Mouse (Mus musculus): ENCODE results near the gene Gm16181. TPM values are rescaled to one million over a fixed set of nuclear protein-coding genes. Genes with fewer than 3 reads are reported as not detected.

Gene Gm16181
- polyA plus RNA-seq, 1 experiment from 2014 or later: not detected

- H3K4me2 ChIP-seq (ENCODE audit: low read depth, low read length): no peak overlapping the region
- H3K9ac ChIP-seq (replicated peaks; ENCODE audit: low read length): no peak overlapping the region
- H3K27ac ChIP-seq (replicated peaks; ENCODE audit: low read depth, low read length): no peak overlapping the region
- H3K9me3 ChIP-seq (replicated peaks; ENCODE audit: control insufficient read depth, low read length): no peaks in the 10 kb centered on the region
- 89% methylated on average over 3 of the region's 3 CpGs for WGBS
- no peak overlapping the region for H3K4me3 ChIP-seq (ENCODE audit: low read depth, low read length)
- peaks cover 65% of the 10 kb centered on the region for H3K36me3 ChIP-seq (replicated peaks; ENCODE audit: control insufficient read depth, insufficient read depth, low read depth, low read length)
- no peaks in the 10 kb centered on the region; the same call in none of the 2 replicates for H3K4me1 ChIP-seq (ENCODE audit: control insufficient read depth, insufficient read depth, low read length)
- ATAC-seq (replicated peaks; ENCODE audit: insufficient number of reproducible peaks, low FRiP score, low TSS enrichment, low read depth) (no peak), DNase-seq (ENCODE audit: low spot score) (no peak)
- H3K27me3 ChIP-seq (ENCODE audit: control insufficient read depth, insufficient read depth, low read length): no peaks in the 10 kb centered on the region
Observed at GRCm38 (mm10) chr17:35250348-35251120, 29.9 kb downstream of the Gm16181 start.

DNA sequence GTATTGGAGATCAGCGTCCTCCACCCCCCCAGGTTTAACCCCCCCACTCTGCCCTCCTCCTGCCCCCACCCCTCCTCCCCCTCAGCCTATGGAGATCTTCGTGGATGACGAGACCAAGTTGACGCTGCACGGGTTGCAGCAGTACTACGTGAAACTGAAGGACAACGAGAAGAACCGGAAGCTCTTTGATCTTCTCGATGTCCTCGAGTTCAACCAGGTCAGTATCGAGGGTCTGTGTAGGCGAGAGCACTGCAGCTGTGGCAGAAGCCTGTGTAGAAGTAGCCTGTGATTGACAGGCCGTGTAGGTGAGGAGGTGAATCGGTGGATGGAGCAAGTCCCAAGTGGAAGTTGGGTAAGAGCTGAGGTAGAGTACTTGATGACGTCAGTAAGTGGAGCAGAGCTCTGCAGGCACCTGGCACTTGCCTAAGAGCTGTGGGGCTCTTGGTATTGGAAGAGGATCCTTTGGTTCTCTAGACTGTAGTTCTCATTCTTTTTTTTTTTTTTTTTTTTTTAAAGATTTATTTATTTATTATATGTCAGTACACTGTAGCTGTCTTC lies 30.6 kb downstream of the Gm16181 start:
- peaks cover 58% of the 10 kb centered on the region for H3K36me3 ChIP-seq (replicated peaks; ENCODE audit: control insufficient read depth, insufficient read depth, low read depth, low read length)
- H3K27me3 ChIP-seq (ENCODE audit: control insufficient read depth, insufficient read depth, low read length): no peaks in the 10 kb centered on the region
- H3K9me3 ChIP-seq (replicated peaks; ENCODE audit: control insufficient read depth, low read length): no peaks in the 10 kb centered on the region
- no peak for ATAC-seq (replicated peaks; ENCODE audit: insufficient number of reproducible peaks, low FRiP score, low TSS enrichment, low read depth)
- no peak overlapping the region for H3K9ac ChIP-seq (replicated peaks; ENCODE audit: low read length)
- no peaks in the 10 kb centered on the region; the same call in 1 of the 2 replicates for H3K4me1 ChIP-seq (ENCODE audit: control insufficient read depth, insufficient read depth, low read length)
- no peak overlapping the region for H3K27ac ChIP-seq (replicated peaks; ENCODE audit: low read depth, low read length)
- no peak for DNase-seq (ENCODE audit: low spot score)
- no peak overlapping the region for H3K4me3 ChIP-seq (ENCODE audit: low read depth, low read length)
- 89% methylated on average over 15 of the region's 15 CpGs for WGBS
- H3K4me2 ChIP-seq (ENCODE audit: low read depth, low read length): no peak overlapping the region

- no peaks in the 10 kb centered on the region for H3K9me3 ChIP-seq (replicated peaks; ENCODE audit: control insufficient read depth, low read length)
- 81% methylated on average over 5 of the region's 5 CpGs for WGBS
- peaks cover 51% of the 10 kb centered on the region for H3K36me3 ChIP-seq (replicated peaks; ENCODE audit: control insufficient read depth, insufficient read depth, low read depth, low read length)
- H3K4me2 ChIP-seq (ENCODE audit: low read depth, low read length): no peak overlapping the region
- ATAC-seq (replicated peaks; ENCODE audit: insufficient number of reproducible peaks, low FRiP score, low TSS enrichment, low read depth) (no peak), DNase-seq (ENCODE audit: low spot score) (no peak)
- H3K27ac ChIP-seq (replicated peaks; ENCODE audit: low read depth, low read length): no peak overlapping the region
- no peaks in the 10 kb centered on the region; the same call in 1 of the 2 replicates for H3K4me1 ChIP-seq (ENCODE audit: control insufficient read depth, insufficient read depth, low read length)
- H3K4me3 ChIP-seq (ENCODE audit: low read depth, low read length): no peak overlapping the region
- no peaks in the 10 kb centered on the region for H3K27me3 ChIP-seq (ENCODE audit: control insufficient read depth, insufficient read depth, low read length)
- H3K9ac ChIP-seq (replicated peaks; ENCODE audit: low read length): no peak overlapping the region
Observed at GRCm38 (mm10) chr17:35251981-35252380, 31.3 kb downstream of the Gm16181 start.

GRCm38 (mm10) chr17:35252619-35253292 lies 32.1 kb downstream of the Gm16181 start:
- Histone ChIP-seq H3K27me3 (ENCODE audit: control insufficient read depth, insufficient read depth, low read length) (no peaks in the 10 kb centered on the region), H3K4me2 (ENCODE audit: low read depth, low read length) (no peak overlapping the region), H3K36me3 (replicated peaks; ENCODE audit: control insufficient read depth, insufficient read depth, low read depth, low read length) (peaks cover 44% of the 10 kb centered on the region), H3K4me3 (ENCODE audit: low read depth, low read length) (no peak overlapping the region), H3K4me1 (ENCODE audit: control insufficient read depth, insufficient read depth, low read length) (no peaks in the 10 kb centered on the region), H3K9ac (replicated peaks; ENCODE audit: low read length) (no peak overlapping the region), H3K9me3 (replicated peaks; ENCODE audit: control insufficient read depth, low read length) (no peaks in the 10 kb centered on the region), H3K27ac (replicated peaks; ENCODE audit: low read depth, low read length) (no peak overlapping the region)
- no peak for DNase-seq (ENCODE audit: low spot score)
- no peak for ATAC-seq (replicated peaks; ENCODE audit: insufficient number of reproducible peaks, low FRiP score, low TSS enrichment, low read depth)
- 86% methylated on average over 18 of the region's 18 CpGs for WGBS

DNA sequence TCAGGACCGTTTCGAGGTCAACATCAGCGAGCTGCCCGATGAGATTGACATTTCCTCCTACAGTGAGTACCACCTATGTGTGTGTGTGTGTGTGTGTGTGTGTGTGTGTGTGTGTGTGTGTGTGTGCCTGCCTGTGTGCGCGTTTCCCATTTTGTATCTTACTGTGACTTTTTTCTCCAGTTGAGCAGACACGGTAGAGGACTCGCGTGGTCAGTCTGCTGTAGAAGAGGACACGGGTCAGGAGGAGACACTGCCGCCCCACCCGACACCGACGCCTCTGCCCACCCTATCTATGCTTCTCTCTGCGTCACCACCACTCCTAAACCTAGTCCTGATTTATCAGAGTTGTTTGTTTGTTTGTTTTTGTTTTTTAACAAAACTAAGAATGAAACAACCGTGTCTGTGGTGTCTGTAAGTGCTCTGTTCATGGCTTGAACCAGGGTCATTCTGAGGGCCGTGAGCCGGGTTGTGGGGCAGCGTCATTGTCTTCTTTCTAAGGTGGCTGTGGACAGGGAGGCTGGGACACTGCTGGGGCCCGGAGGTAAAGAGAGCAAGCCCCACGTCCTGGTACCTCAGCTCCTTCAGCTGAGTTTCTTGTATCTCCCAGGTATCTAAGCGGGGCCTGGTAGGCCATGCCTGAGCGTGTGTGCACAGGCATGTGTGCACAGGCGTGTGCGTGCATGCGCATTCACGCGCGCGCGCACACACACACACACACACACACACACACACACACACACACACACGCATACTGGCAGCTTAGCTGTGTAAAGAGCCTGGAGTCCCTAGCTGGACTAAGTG lies 32.9 kb downstream of the Gm16181 start:
- 90% methylated on average over 32 of the region's 32 CpGs for WGBS
- no peak overlapping the region for H3K27ac ChIP-seq (replicated peaks; ENCODE audit: low read depth, low read length)
- DNase-seq (ENCODE audit: low spot score) (no peak), ATAC-seq (replicated peaks; ENCODE audit: insufficient number of reproducible peaks, low FRiP score, low TSS enrichment, low read depth) (0 out of 2 replicates have a peak, but pooled peaks have one; percentile 1)
- no peak overlapping the region for H3K9ac ChIP-seq (replicated peaks; ENCODE audit: low read length)
- H3K4me1 ChIP-seq (ENCODE audit: control insufficient read depth, insufficient read depth, low read length): no peaks in the 10 kb centered on the region
- H3K27me3 ChIP-seq (ENCODE audit: control insufficient read depth, insufficient read depth, low read length): no peaks in the 10 kb centered on the region
- no peaks in the 10 kb centered on the region for H3K9me3 ChIP-seq (replicated peaks; ENCODE audit: control insufficient read depth, low read length)
- peaks cover 42% of the 10 kb centered on the region for H3K36me3 ChIP-seq (replicated peaks; ENCODE audit: control insufficient read depth, insufficient read depth, low read depth, low read length)
- H3K4me2 ChIP-seq (ENCODE audit: low read depth, low read length): no peak overlapping the region
- H3K4me3 ChIP-seq (ENCODE audit: low read depth, low read length): no peak overlapping the region

DNA sequence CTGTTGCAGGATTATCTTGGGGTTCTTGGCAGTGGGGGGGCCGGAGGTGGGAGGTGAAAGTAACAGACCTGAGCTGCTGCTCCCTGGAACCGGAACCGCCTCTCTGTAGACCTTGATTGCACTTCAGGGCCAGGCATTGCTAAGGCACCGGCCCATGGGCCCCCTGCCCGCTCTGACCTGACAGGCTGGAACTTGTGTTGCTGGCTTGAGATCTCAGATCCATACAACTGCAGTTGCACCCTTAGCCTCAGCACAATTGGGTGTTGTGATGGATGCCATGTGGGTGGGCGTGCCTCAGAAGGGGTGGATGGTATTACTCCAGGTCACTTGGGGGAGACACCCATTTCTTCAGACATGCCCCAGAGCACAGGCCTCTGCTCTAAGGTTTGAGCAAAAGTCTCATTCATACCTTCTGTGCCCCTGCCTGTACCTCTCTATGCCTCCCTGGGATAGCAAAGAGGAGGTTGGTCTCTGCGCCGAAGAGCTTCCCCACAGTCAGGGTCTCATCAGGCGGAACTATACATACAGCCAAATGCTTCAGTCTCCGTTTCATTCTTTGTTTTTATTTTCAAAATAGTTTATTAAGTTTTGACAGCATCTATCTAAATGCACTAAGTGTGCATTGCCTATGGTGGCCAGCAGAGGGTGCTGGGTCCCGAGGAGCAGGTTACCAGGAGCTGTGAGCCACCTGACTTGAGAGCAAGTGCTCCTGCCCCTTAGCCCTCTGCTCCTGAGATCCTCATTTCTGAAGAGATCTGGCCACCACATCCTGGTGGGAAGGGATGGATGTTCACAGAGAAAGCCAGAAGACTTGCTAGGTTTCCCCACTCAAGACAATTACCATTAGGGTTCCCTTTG lies 33.8 kb downstream of the Gm16181 start:
- Histone ChIP-seq H3K36me3 (replicated peaks; ENCODE audit: control insufficient read depth, insufficient read depth, low read depth, low read length) (peaks cover 33% of the 10 kb centered on the region), H3K27me3 (ENCODE audit: control insufficient read depth, insufficient read depth, low read length) (no peaks in the 10 kb centered on the region), H3K9me3 (replicated peaks; ENCODE audit: control insufficient read depth, low read length) (no peaks in the 10 kb centered on the region), H3K27ac (replicated peaks; ENCODE audit: low read depth, low read length) (no peak overlapping the region), H3K9ac (replicated peaks; ENCODE audit: low read length) (no peak overlapping the region), H3K4me1 (ENCODE audit: control insufficient read depth, insufficient read depth, low read length) (no peaks in the 10 kb centered on the region), H3K4me2 (ENCODE audit: low read depth, low read length) (no peak overlapping the region), H3K4me3 (ENCODE audit: low read depth, low read length) (no peak overlapping the region)
- 60% methylated on average over 11 of the region's 11 CpGs for WGBS
- ATAC-seq (replicated peaks; ENCODE audit: insufficient number of reproducible peaks, low FRiP score, low TSS enrichment, low read depth): peak; percentile 36; the same call in 1 of the 2 replicates
- peak; percentile 51 for DNase-seq (ENCODE audit: low spot score)

DNA sequence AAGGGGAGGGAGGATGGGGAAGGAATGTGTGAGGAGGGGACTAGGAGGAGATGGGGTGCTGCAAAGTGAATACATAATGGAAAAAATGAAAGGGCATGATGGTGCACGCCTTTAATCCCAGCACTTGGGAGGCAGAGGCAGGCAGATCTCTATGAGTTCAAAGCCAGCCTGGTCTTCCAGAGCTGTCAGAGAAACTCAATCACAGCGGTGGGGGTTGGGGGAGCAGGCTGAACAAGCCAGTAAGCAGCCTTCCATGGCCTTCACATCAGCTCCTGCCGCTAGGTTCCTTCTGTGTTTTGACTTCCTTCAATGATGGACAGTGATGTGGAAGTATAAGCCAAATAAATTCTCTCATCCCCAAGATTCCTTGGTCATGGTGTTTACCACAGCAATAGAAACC lies 34.7 kb downstream of the Gm16181 start:
- Histone ChIP-seq H3K36me3 (replicated peaks; ENCODE audit: control insufficient read depth, insufficient read depth, low read depth, low read length) (peaks cover 29% of the 10 kb centered on the region), H3K4me1 (ENCODE audit: control insufficient read depth, insufficient read depth, low read length) (no peaks in the 10 kb centered on the region), H3K9me3 (replicated peaks; ENCODE audit: control insufficient read depth, low read length) (no peaks in the 10 kb centered on the region), H3K4me2 (ENCODE audit: low read depth, low read length) (no peak overlapping the region), H3K27ac (replicated peaks; ENCODE audit: low read depth, low read length) (no peak overlapping the region), H3K4me3 (ENCODE audit: low read depth, low read length) (no peak overlapping the region), H3K9ac (replicated peaks; ENCODE audit: low read length) (no peak overlapping the region), H3K27me3 (ENCODE audit: control insufficient read depth, insufficient read depth, low read length) (no peaks in the 10 kb centered on the region)
- 63% methylated on average over 3 of the region's 3 CpGs for WGBS
- DNase-seq (ENCODE audit: low spot score): no peak
- no peak for ATAC-seq (replicated peaks; ENCODE audit: insufficient number of reproducible peaks, low FRiP score, low TSS enrichment, low read depth)

All from embryonic facial prominence, embryonic 11.5 days (tissue).